Mouse (Mus musculus) G1E-ER4 (cell line): ENCODE data around the gene Abr. TPM values are rescaled to one million over a fixed set of nuclear protein-coding genes. Genes with fewer than 3 reads are reported as not detected.

Experiments used
- GATA1 ChIP-seq: IDR thresholded peaks from one replicate; pipeline ENCODE4 v1.8.0; 2012; ENCODE audit warnings: low read length, inconsistent platforms
- polyA plus RNA-seq: library from polyadenylated mRNA; stranded (reverse); fragments of >175 nt; gene quantifications from 2 replicates; pipeline ENCODE4 v1.2.3, GENCODE M21; 2012

Abr gene
- polyA plus RNA-seq, 1 experiment: 0.01 TPM

- no peak for TF ChIP-seq GATA1
Measured at GRCm38 (mm10) chr11:76589746-76590145, 32.4 kb downstream of the Abr start.

GRCm38 (mm10) chr11:76588632-76589485 lies 33.3 kb downstream of the Abr start:
- no peak for TF ChIP-seq GATA1

DNA sequence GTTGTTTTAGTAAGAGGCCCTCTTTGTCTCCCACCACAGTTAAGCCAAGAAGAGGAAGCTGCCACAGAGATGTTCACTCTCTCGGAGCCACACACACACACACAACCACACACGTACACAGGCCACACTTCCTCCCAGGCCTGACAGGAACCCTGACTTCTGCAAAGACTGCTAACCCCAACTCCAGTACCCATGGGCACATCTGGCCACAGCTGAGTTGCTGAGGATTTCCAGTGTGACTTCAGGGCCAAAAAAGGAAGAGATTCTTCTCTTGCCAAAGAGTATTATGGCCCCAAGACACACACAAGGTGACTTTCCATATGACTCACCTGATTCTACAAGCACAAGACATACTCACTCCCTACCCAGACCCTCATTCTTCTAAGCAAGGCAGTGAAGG lies 34.1 kb downstream of the Abr start:
- no peak for TF ChIP-seq GATA1

DNA sequence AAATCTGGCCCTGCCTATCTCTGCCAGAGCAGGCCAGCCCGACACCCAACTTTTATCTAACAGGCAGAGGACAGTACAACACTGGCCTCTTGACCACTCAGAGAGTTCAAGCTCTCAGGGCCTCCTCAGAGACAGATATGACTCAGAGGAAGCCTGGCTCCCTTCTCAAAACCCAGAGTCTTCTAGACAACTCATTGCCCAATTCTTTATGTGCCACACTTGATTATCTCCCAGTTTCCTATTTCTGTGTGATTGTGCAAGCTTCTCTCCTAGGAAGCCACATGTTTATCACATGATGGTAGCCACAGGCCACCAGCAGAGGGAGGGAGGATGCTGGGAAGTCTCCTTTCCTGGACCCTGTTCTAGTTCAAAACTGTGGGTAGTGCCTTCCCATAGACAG lies 34.8 kb downstream of the Abr start:
- no peak for TF ChIP-seq GATA1

- TF ChIP-seq GATA1: no peak
Measured at GRCm38 (mm10) chr11:76586119-76586518, 36.0 kb downstream of the Abr start.

- TF ChIP-seq GATA1: no peak
Measured at GRCm38 (mm10) chr11:76577588-76578257, 44.4 kb downstream of the Abr start.

- no peak for TF ChIP-seq GATA1
Measured at GRCm38 (mm10) chr11:76572820-76573385, 49.2 kb downstream of the Abr start.

GRCm38 (mm10) chr11:76571613-76571929 lies 50.5 kb downstream of the Abr start:
- no peak for TF ChIP-seq GATA1

DNA sequence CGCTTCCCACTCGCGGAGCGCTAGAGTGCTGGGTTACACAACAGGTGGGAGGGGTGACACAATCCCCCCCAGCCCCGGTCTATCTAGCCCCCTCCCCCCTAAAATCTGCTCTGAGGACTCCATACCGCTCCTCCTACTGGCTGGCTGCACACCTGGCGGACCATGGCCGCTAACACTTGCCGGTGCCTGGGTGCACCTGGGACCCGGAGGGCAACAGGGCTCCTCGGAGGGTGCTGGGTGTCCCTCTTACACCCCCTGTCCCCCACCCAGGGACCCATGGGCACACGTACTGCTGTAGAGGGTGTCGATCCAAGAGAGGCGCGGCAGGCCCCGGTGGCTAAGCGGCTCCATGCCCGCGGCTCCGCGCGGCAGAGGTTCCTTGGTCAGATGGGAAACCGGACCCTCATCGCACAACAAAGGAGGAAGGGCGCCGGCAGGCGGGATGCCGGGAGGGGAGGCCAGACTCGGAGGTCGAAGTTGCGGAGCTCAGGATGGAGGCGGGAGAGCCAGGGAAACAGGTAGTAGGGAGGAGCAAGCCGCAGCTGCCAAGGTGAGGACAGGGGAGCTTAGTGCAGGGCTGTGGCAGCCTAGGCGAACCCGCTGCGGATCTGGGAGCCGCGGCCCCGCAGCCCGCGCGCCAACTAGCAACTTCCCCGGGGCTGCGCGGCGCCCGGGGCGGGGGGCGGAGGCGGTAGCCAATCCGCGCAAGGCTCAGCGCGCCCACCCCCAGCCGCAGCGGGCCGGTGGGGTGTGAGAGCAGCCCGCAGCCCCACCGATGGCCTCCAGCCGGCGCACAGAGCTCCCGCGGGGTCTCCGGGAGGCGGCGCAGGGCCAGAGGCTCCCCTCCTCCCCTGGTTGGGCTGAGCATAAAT lies 51.1 kb downstream of the Abr start:
- TF ChIP-seq GATA1: no peak

- TF ChIP-seq GATA1: no peak
Measured at GRCm38 (mm10) chr11:76570201-76570731, 51.8 kb downstream of the Abr start.

DNA sequence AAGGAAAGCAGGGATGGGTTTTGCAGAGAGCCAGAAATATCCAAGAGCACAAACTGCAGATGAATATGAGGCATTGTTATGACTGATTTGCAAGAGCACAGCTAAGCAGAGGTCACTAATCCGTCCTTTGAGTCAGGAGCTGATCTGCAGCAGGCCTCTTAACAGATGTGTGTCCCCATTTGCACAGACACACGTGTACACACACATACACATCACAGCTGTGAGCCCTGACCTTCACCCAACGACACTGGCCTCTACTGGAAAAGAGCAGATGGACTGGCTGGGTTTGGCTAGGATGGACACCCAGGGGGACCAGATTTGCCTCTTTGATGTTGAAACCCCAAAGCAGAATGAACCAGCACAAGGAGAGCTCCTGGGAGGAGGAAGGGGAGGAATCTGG lies 52.7 kb downstream of the Abr start:
- TF ChIP-seq GATA1: no peak

- no peak for TF ChIP-seq GATA1
Measured at GRCm38 (mm10) chr11:76566081-76566480, 56.0 kb downstream of the Abr start.

- TF ChIP-seq GATA1: no peak
Measured at GRCm38 (mm10) chr11:76562584-76562983, 59.5 kb downstream of the Abr start.

DNA sequence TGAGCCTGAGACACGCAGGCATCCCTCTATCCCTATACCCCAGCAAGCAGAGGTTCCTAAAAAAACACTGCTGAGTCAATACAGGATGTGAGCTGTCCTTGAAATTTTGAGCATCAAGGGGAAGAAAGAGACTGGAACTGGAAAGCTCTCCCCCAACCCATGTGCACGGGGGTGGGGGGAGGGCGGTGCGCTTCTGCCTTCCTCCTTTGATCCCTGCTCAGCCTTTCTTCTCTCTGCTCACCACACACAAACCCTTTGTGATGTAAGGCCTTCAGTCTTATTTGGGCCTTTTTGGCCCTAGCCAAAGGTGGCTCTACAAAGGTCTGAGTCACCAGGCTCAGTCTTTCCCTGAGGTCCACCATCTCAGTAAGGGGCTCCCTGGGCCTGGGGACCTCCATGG lies 59.9 kb downstream of the Abr start:
- no peak for TF ChIP-seq GATA1

GRCm38 (mm10) chr11:76557837-76558236 lies 64.3 kb downstream of the Abr start:
- TF ChIP-seq GATA1: no peak
